Mouse (Mus musculus): ENCODE results near the gene Plaa. TPM values are rescaled to one million over a fixed set of nuclear protein-coding genes. Genes with fewer than 3 reads are reported as not detected.

The Plaa gene
- polyA plus RNA-seq, 1 experiment from 2014 or later: 52.8 TPM

- Histone ChIP-seq H3K4me2 (ENCODE audit: low read depth, low read length) (no peak overlapping the region), H3K4me3 (ENCODE audit: low read length) (no peak overlapping the region), H3K27me3 (replicated peaks; ENCODE audit: control insufficient read depth, insufficient read depth, low read length) (no peaks in the 10 kb centered on the region), H3K4me1 (ENCODE audit: control insufficient read depth, insufficient read depth, low read length) (peaks cover 7% of the 10 kb centered on the region; the same call in 1 of the 2 replicates), H3K9ac (ENCODE audit: low read depth, low read length) (no peak overlapping the region), H3K36me3 (ENCODE audit: control insufficient read depth, insufficient read depth, low read length) (no peaks in the 10 kb centered on the region), H3K9me3 (ENCODE audit: control insufficient read depth, low read length) (no peaks in the 10 kb centered on the region), H3K27ac (ENCODE audit: low read length) (no peak overlapping the region)
- no peak for ATAC-seq
- 90% methylated on average over 2 of the region's 2 CpGs for WGBS
These were observed 1.5 kb upstream of the Plaa start for GRCm38 (mm10) chr4:94604452-94605019.

- Histone ChIP-seq H3K4me3 (ENCODE audit: low read length) (peak overlapping the region; percentile 99), H3K4me2 (ENCODE audit: low read depth, low read length) (peak overlapping the region; percentile 59), H3K9me3 (ENCODE audit: control insufficient read depth, low read length) (no peaks in the 10 kb centered on the region), H3K27me3 (replicated peaks; ENCODE audit: control insufficient read depth, insufficient read depth, low read length) (no peaks in the 10 kb centered on the region), H3K27ac (ENCODE audit: low read length) (peak overlapping the region; percentile 84), H3K4me1 (ENCODE audit: control insufficient read depth, insufficient read depth, low read length) (peaks cover 7% of the 10 kb centered on the region; the same call in 1 of the 2 replicates), H3K36me3 (ENCODE audit: control insufficient read depth, insufficient read depth, low read length) (no peaks in the 10 kb centered on the region), H3K9ac (ENCODE audit: low read depth, low read length) (peak overlapping the region; percentile 94)
- peak; percentile 83 for ATAC-seq
- under 1% methylated on average over 26 of the region's 33 CpGs for WGBS
These were observed 481 bp downstream of the Plaa start for GRCm38 (mm10) chr4:94602496-94603030.

- Histone ChIP-seq H3K9ac (ENCODE audit: low read depth, low read length) (no peak overlapping the region), H3K4me1 (ENCODE audit: control insufficient read depth, insufficient read depth, low read length) (peaks cover 7% of the 10 kb centered on the region; the same call in 1 of the 2 replicates), H3K9me3 (ENCODE audit: control insufficient read depth, low read length) (no peaks in the 10 kb centered on the region), H3K36me3 (ENCODE audit: control insufficient read depth, insufficient read depth, low read length) (no peaks in the 10 kb centered on the region), H3K27me3 (replicated peaks; ENCODE audit: control insufficient read depth, insufficient read depth, low read length) (no peaks in the 10 kb centered on the region), H3K27ac (ENCODE audit: low read length) (no peak overlapping the region), H3K4me2 (ENCODE audit: low read depth, low read length) (0 out of 2 replicates have a peak overlapping the region, but pooled peaks have one; percentile 59), H3K4me3 (ENCODE audit: low read length) (no peak overlapping the region)
- no peak for ATAC-seq
- 86% methylated on average over 4 of the region's 4 CpGs for WGBS
These were observed 1.6 kb downstream of the Plaa start for GRCm38 (mm10) chr4:94601395-94601794.

- H3K9ac ChIP-seq (ENCODE audit: low read depth, low read length): no peak overlapping the region
- ATAC-seq: peak; percentile 33; the same call in 1 of the 2 replicates
- H3K4me2 ChIP-seq (ENCODE audit: low read depth, low read length): no peak overlapping the region
These were observed 10.3 kb downstream of the Plaa start for GRCm38 (mm10) chr4:94592709-94593108.

DNA sequence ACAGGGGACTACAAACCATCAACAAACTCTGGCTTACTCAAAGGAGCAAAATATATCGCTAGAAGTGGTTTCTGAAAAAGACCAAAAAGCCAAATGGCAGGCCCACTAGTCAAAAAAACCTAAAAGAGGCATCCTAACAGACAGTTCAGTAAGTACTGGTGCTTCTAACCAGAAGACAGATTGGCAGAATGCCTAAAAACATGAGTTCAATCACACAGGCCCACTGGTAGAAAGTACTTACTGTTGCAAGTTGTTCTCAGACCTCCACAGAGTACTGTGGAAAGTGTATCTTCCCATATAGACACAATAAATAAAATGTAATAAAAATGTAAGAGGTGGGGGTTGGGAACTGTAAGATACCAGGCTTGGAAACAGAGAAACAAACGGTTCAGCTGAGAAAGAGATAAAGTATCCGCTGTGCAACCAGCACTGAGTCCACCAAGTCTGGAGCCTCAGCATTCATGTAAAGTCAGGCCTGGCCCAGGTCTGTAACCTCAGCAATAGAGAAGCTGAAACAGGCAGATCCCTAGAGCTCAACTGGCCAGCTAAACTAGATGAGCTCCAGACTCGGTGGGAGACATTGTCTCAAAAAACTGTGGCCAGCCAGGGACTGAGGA, 11.2 kb downstream of the Plaa start:
- H3K9ac ChIP-seq (ENCODE audit: low read depth, low read length): no peak overlapping the region
- peaks cover 5% of the 10 kb centered on the region; the same call in 1 of the 2 replicates for H3K4me1 ChIP-seq (ENCODE audit: control insufficient read depth, insufficient read depth, low read length)
- no peaks in the 10 kb centered on the region for H3K27me3 ChIP-seq (replicated peaks; ENCODE audit: control insufficient read depth, insufficient read depth, low read length)
- no peak overlapping the region for H3K27ac ChIP-seq (ENCODE audit: low read length)
- no peaks in the 10 kb centered on the region for H3K36me3 ChIP-seq (ENCODE audit: control insufficient read depth, insufficient read depth, low read length)
- H3K4me2 ChIP-seq (ENCODE audit: low read depth, low read length): no peak overlapping the region
- no peak overlapping the region for H3K4me3 ChIP-seq (ENCODE audit: low read length)
- no peaks in the 10 kb centered on the region for H3K9me3 ChIP-seq (ENCODE audit: control insufficient read depth, low read length)
- no peak for ATAC-seq
- 76% methylated on average over 4 of the region's 4 CpGs for WGBS

More at GRCm38 (mm10) chr4:94592709-94593108, 10.3 kb downstream of the Plaa start:
- Histone ChIP-seq H3K4me1 (ENCODE audit: control insufficient read depth, insufficient read depth, low read length) (peaks cover 5% of the 10 kb centered on the region; the same call in 1 of the 2 replicates), H3K27ac (ENCODE audit: low read length) (no peak overlapping the region), H3K36me3 (ENCODE audit: control insufficient read depth, insufficient read depth, low read length) (no peaks in the 10 kb centered on the region), H3K4me3 (ENCODE audit: low read length) (no peak overlapping the region), H3K9me3 (ENCODE audit: control insufficient read depth, low read length) (no peaks in the 10 kb centered on the region), H3K27me3 (replicated peaks; ENCODE audit: control insufficient read depth, insufficient read depth, low read length) (no peaks in the 10 kb centered on the region)

DNA sequence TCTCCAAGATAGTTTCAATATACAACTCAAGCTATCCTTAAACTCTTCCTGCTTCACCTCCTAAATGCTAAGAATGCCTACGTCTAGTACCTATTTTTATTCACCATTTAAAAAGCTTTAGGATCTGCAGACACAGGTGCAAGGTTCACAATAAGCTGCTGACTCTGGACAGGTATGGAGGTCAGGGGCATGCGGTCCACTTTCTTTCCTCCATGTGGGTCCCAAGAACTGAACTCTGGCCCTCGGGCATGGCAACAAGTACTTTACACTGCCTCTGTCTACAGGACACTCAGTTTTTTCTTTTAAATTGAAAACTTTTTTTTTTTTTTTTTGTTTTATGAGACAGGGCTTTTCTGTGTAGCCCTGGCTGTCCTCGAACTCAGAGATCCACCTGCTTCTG, 30.4 kb downstream of the Plaa start:
- WGBS: 94% methylated on average over 4 of the region's 4 CpGs
- Histone ChIP-seq H3K36me3 (ENCODE audit: control insufficient read depth, insufficient read depth, low read length) (peaks cover 4% of the 10 kb centered on the region; the same call in 1 of the 2 replicates), H3K9me3 (ENCODE audit: control insufficient read depth, low read length) (no peaks in the 10 kb centered on the region), H3K4me2 (ENCODE audit: low read depth, low read length) (no peak overlapping the region), H3K27me3 (replicated peaks; ENCODE audit: control insufficient read depth, insufficient read depth, low read length) (no peaks in the 10 kb centered on the region), H3K4me1 (ENCODE audit: control insufficient read depth, insufficient read depth, low read length) (no peaks in the 10 kb centered on the region), H3K9ac (ENCODE audit: low read depth, low read length) (no peak overlapping the region), H3K4me3 (ENCODE audit: low read length) (no peak overlapping the region), H3K27ac (ENCODE audit: low read length) (no peak overlapping the region)
- ATAC-seq: no peak

DNA sequence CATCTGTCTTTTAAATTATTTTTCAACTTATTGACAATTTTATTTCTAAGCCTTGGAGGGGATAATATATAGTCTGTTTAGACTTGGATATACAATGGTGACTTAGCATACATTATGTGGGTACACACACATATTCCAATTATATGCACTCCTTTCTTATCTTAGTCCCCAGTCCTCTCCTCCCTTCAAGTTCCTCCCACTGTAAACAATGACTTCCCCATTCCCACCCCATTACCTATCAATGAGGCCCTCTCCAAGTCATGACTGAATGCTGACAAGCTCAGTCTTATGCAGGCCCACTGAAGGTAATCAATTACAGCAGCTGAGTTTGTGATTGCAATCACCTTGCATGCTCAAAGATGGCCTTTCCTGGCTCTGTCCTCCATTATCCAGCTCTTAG, 38.7 kb downstream of the Plaa start:
- Histone ChIP-seq H3K9me3 (ENCODE audit: control insufficient read depth, low read length) (no peaks in the 10 kb centered on the region), H3K4me3 (ENCODE audit: low read length) (no peak overlapping the region), H3K4me1 (ENCODE audit: control insufficient read depth, insufficient read depth, low read length) (no peaks in the 10 kb centered on the region), H3K9ac (ENCODE audit: low read depth, low read length) (no peak overlapping the region), H3K36me3 (ENCODE audit: control insufficient read depth, insufficient read depth, low read length) (peaks cover 4% of the 10 kb centered on the region; the same call in 1 of the 2 replicates), H3K27ac (ENCODE audit: low read length) (no peak overlapping the region), H3K27me3 (replicated peaks; ENCODE audit: control insufficient read depth, insufficient read depth, low read length) (no peaks in the 10 kb centered on the region), H3K4me2 (ENCODE audit: low read depth, low read length) (no peak overlapping the region)
- ATAC-seq: no peak

DNA sequence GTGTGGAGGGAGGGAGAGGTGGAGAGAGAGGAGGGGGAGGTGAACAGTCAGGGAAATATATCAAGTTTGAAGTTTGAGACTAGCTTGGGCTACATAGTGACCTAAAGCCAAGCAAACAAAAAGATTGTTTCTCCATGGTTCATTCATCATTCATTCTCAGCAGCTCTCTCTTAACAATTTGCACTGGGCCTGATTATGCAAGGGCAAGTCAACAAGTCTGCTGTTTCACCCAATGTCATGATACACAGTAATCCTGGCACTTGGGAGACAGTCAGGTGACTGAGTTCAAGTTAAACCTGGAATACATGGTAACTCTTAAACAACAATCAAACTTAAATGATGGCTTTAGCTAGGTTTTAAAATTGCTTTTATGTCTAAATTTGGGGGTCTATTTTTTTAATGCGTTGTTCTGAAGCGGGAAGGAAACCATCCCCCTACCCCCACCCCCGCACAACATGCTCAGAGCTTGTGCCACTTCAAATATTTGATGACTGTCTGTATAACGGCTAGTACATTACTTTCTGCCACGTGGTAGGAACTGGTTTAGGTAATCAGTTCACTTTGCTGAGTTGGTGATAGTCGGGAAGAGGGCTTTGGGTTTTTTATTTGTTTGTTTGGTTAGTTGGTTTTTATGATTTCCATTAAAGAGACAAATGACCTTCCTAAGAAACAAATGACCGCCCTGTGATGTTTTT, 40.9 kb downstream of the Plaa start:
- no peaks in the 10 kb centered on the region for H3K4me1 ChIP-seq (ENCODE audit: control insufficient read depth, insufficient read depth, low read length)
- H3K9ac ChIP-seq (ENCODE audit: low read depth, low read length): no peak overlapping the region
- ATAC-seq: no peak
- H3K27me3 ChIP-seq (replicated peaks; ENCODE audit: control insufficient read depth, insufficient read depth, low read length): no peaks in the 10 kb centered on the region
- 69% methylated on average over 7 of the region's 7 CpGs for WGBS
- H3K36me3 ChIP-seq (ENCODE audit: control insufficient read depth, insufficient read depth, low read length): no peaks in the 10 kb centered on the region
- H3K4me3 ChIP-seq (ENCODE audit: low read length): no peak overlapping the region
- no peaks in the 10 kb centered on the region for H3K9me3 ChIP-seq (ENCODE audit: control insufficient read depth, low read length)
- H3K4me2 ChIP-seq (ENCODE audit: low read depth, low read length): no peak overlapping the region
- H3K27ac ChIP-seq (ENCODE audit: low read length): no peak overlapping the region

DNA sequence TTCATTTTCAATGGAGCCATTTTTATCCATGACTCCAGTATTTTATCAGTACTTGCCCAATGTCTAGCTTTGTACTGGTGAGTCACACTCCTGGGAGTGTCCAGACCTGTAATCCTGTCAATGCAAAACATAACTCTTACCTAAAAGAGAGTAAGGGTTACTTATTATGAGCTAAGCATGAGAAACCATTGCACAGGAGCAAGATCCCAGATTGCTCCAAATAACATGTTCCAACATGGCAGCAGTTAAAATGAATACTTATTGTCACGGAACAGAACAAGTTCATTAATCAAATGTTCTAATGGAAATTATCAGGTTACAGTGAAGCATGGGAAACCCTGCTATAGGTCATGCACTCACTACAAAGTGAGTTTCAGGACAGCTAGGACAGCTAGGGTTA, 42.7 kb downstream of the Plaa start:
- WGBS: 89% methylated on average over 1 of the region's 1 CpGs
- H3K4me1 ChIP-seq (ENCODE audit: control insufficient read depth, insufficient read depth, low read length): 0 out of 2 replicates have a peak, but pooled peaks cover under 1% of the 10 kb centered on the region
- H3K9ac ChIP-seq (ENCODE audit: low read depth, low read length): no peak overlapping the region
- no peaks in the 10 kb centered on the region for H3K27me3 ChIP-seq (replicated peaks; ENCODE audit: control insufficient read depth, insufficient read depth, low read length)
- no peak for ATAC-seq
- H3K36me3 ChIP-seq (ENCODE audit: control insufficient read depth, insufficient read depth, low read length): no peaks in the 10 kb centered on the region
- H3K27ac ChIP-seq (ENCODE audit: low read length): no peak overlapping the region
- no peak overlapping the region for H3K4me2 ChIP-seq (ENCODE audit: low read depth, low read length)
- no peak overlapping the region for H3K4me3 ChIP-seq (ENCODE audit: low read length)
- no peaks in the 10 kb centered on the region for H3K9me3 ChIP-seq (ENCODE audit: control insufficient read depth, low read length)

Data from intestine, embryonic 16.5 days (tissue).